Mouse (Mus musculus): Measurements from ENCODE around the gene Icam4.

DNA sequence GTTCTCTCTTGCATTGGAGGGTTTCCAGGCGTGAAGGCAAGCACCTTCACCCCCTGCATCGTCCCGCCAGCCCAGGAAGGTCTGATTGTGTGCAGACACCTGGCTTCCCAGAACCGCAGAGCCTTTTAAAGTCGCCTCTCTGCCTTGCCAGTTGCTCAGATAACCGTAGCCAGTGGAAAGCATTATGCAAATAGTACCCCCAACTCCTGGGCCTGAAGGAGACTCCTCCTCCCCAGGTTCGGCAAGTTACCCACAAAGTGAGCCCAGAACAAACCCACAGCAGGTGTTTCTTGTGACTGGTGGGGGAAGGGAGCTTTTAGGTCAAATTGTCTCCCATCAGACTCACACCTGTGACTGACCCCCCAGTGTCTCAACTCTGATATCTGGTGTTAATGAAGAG is 41.2 kb upstream of the Icam4 start:
- no peak for TF ChIP-seq CTCF (conservative IDR thresholded peaks at IDR 0.05; ENCODE audit: insufficient read depth, insufficient read length, low read depth, low read length)
- no peak for TF ChIP-seq POLR2A (IDR thresholded peaks at IDR 0.05; ENCODE audit: low read depth, low read length)

All from kidney, adult 2 months (tissue).